Mouse (Mus musculus): ENCODE measurements around the gene Sema4a.
A peak's percentile ranks its signal among the peaks of the same experiment; 100 is the strongest.

Gene Sema4a

GRCm38 (mm10) chr3:88395288-88395687 is 65.7 kb downstream of the Sema4a start:
- TF ChIP-seq CTCF (conservative IDR thresholded peaks at IDR 0.05; ENCODE audit: low read length) (no peak), POU5F1 (IDR thresholded peaks at IDR 0.05; ENCODE audit: borderline replicate concordance, low read length) (no peak), NANOG (IDR thresholded peaks at IDR 0.05; ENCODE audit: borderline replicate concordance, low read length) (no peak)
- peaks cover 32% of the 10 kb centered on the region for H3K4me1 ChIP-seq (replicated peaks; ENCODE audit: low read depth, low read length)
- H3K27me3 ChIP-seq (ENCODE audit: insufficient read depth, low read length), result no peaks in the 10 kb centered on the region

GRCm38 (mm10) chr3:88393776-88394375 is 67.1 kb downstream of the Sema4a start:
- H3K36me3 ChIP-seq (ENCODE audit: insufficient read depth, low read length), result peaks cover 86% of the 10 kb centered on the region
- peaks cover 35% of the 10 kb centered on the region for H3K9me3 ChIP-seq (ENCODE audit: low read length)
- H3K4me3 ChIP-seq (replicated peaks; ENCODE audit: low read length), result peak overlapping the region; percentile 49
- H3K27me3 ChIP-seq (ENCODE audit: insufficient read depth, low read length), result no peaks in the 10 kb centered on the region
- peaks cover 32% of the 10 kb centered on the region for H3K4me1 ChIP-seq (replicated peaks; ENCODE audit: low read depth, low read length)
- TF ChIP-seq POU5F1 (IDR thresholded peaks at IDR 0.05; ENCODE audit: borderline replicate concordance, low read length), result no peak
- TF ChIP-seq CTCF (conservative IDR thresholded peaks at IDR 0.05; ENCODE audit: low read length), result no peak
- no peak for TF ChIP-seq NANOG (IDR thresholded peaks at IDR 0.05; ENCODE audit: borderline replicate concordance, low read length)

More at GRCm38 (mm10) chr3:88395288-88395687, 65.7 kb downstream of the Sema4a start:
- Histone ChIP-seq H3K36me3 (ENCODE audit: insufficient read depth, low read length) (peaks cover 92% of the 10 kb centered on the region), H3K9me3 (ENCODE audit: low read length) (peaks cover 26% of the 10 kb centered on the region), H3K4me3 (replicated peaks; ENCODE audit: low read length) (no peak overlapping the region)

All from E14TG2a.4 (cell line).